Mouse (Mus musculus) CH12.LX (cell line): ENCODE measurements at regions not wholly inside any gene's neighbourhood (a gene's known extent, or its start where the extent isn't known, plus 50 kb on each side); places are given as distances from the start of the nearest gene placed in this dataset.

Experiments
- DNase-seq: peaks from one replicate; pipeline ENCODE4 v3.0.0-alpha.2; 2013; ENCODE audit errors: extremely low read depth
- H3K27ac ChIP-seq: 2 replicates; pipeline ENCODE4 v1.5.1; 2012; ENCODE audit warnings: low read depth, mild to moderate bottlenecking, control low read depth, moderate library complexity; ENCODE audit not compliant: insufficient read depth
- H3K27me3 ChIP-seq: replicated peaks from 2 replicates; pipeline ENCODE3; 2012; ENCODE audit warnings: inconsistent platforms
- H3K36me3 ChIP-seq, 2 experiments: replicated peaks in 1 of 2; 2 replicates each; pipeline versions ENCODE3 to v1.6.1; 2012; ENCODE audit warnings: inconsistent platforms in 1 of 2, low read length in 1 of 2, mild to moderate bottlenecking in 1 of 2, mixed read lengths in 1 of 2, moderate library complexity in 1 of 2; ENCODE audit not compliant: control insufficient read depth in 1 of 2, insufficient read depth in 1 of 2
- H3K4me1 ChIP-seq, 2 experiments: 2 replicates each; pipeline ENCODE4 v1.6.1; 2012; ENCODE audit warnings: inconsistent platforms in 1 of 2, moderate library complexity in 1 of 2; ENCODE audit not compliant: insufficient read depth in 2 of 2, control insufficient read depth in 1 of 2
- H3K4me2 ChIP-seq: 2 replicates; pipeline ENCODE4 v1.6.1; 2012; ENCODE audit warnings: low read depth, mild to moderate bottlenecking, control low read depth; ENCODE audit not compliant: poor library complexity, insufficient read depth, severe bottlenecking
- H3K4me3 ChIP-seq, 3 experiments: fragments of 150-350 bp in 1 of 3; sonication (generic) in 1 of 3; replicated peaks in 1 of 3; 2 replicates each; pipeline versions ENCODE3 to v1.5.1; 2011 to 2012; ENCODE audit warnings: low read depth in 2 of 3, low read length in 2 of 3, mild to moderate bottlenecking in 2 of 3, moderate library complexity in 2 of 3, control low read depth in 1 of 3, improper control_type of control experiment in 1 of 3, inconsistent platforms in 1 of 3, mixed read lengths in 1 of 3; ENCODE audit not compliant: poor library complexity in 1 of 3
- H3K79me2 ChIP-seq: replicated peaks from 2 replicates; pipeline ENCODE4 v1.6.1; 2012; ENCODE audit warnings: mild to moderate bottlenecking, moderate library complexity; ENCODE audit not compliant: control insufficient read depth, poor library complexity, insufficient read depth, severe bottlenecking; ENCODE audit errors: extremely low read depth
- H3K9ac ChIP-seq: 2 replicates; pipeline ENCODE4 v1.6.1; 2012; ENCODE audit warnings: low read depth, mild to moderate bottlenecking, control low read depth, moderate library complexity; ENCODE audit not compliant: insufficient read depth
- H3K9me3 ChIP-seq: replicated peaks from 2 replicates; pipeline ENCODE3; 2012; ENCODE audit warnings: low read length, inconsistent platforms, mixed read lengths
- BHLHE40 ChIP-seq: IDR thresholded peaks from 2 replicates; pipeline ENCODE4 v1.6.1; 2011; ENCODE audit warnings: mild to moderate bottlenecking, low read depth, low read length, improper control_type of control experiment
- CHD1 ChIP-seq: IDR thresholded peaks from 2 replicates; pipeline ENCODE4 v1.6.1; 2012; ENCODE audit warnings: low read depth, low read length, improper control_type of control experiment, inconsistent platforms
- CHD2 ChIP-seq: IDR thresholded peaks from 2 replicates; pipeline ENCODE4 v1.6.1; 2011; ENCODE audit warnings: low read length, improper control_type of control experiment
- E2F4 ChIP-seq: IDR thresholded peaks from 2 replicates; pipeline ENCODE4 v1.6.1; 2011; ENCODE audit warnings: low read depth, low read length, improper control_type of control experiment; ENCODE audit not compliant: insufficient replicate concordance
- ETS1 ChIP-seq: conservative IDR thresholded peaks from 2 replicates; pipeline ENCODE4 v1.6.1; 2012; ENCODE audit warnings: low read depth, mild to moderate bottlenecking, inconsistent platforms, low read length, improper control_type of control experiment, moderate library complexity
- HCFC1 ChIP-seq: IDR thresholded peaks from 2 replicates; pipeline ENCODE4 v1.6.1; 2012; ENCODE audit warnings: low read depth, mild to moderate bottlenecking, inconsistent platforms, low read length, improper control_type of control experiment
- KAT2A ChIP-seq: IDR thresholded peaks from 2 replicates; pipeline ENCODE4 v1.6.1; 2012; ENCODE audit warnings: low read length, improper control_type of control experiment, inconsistent platforms; ENCODE audit not compliant: insufficient replicate concordance
- MAFK ChIP-seq: IDR thresholded peaks from 2 replicates; pipeline ENCODE4 v1.6.1; 2011; ENCODE audit warnings: low read length, improper control_type of control experiment; ENCODE audit not compliant: insufficient replicate concordance
- MAX ChIP-seq: IDR thresholded peaks from 2 replicates; pipeline ENCODE4 v1.6.1; 2011; ENCODE audit warnings: low read length, improper control_type of control experiment
- MYC ChIP-seq: IDR thresholded peaks from 2 replicates; pipeline ENCODE4 v1.6.1; 2011; ENCODE audit warnings: low read depth, mild to moderate bottlenecking, improper control_type of control experiment, low read length
- NRF1 ChIP-seq: IDR thresholded peaks from 2 replicates; pipeline ENCODE4 v1.6.1; 2014; ENCODE audit warnings: low read depth, mild to moderate bottlenecking, inconsistent platforms, low read length, improper control_type of control experiment, moderate library complexity
- POLR2AphosphoS2 ChIP-seq: IDR thresholded peaks from 2 replicates; pipeline ENCODE4 v1.6.1; 2011; ENCODE audit warnings: low read depth, low read length, improper control_type of control experiment
- RAD21 ChIP-seq: IDR thresholded peaks from 2 replicates; pipeline ENCODE4 v1.6.1; 2011; ENCODE audit warnings: low read depth, mild to moderate bottlenecking, low read length, improper control_type of control experiment, moderate library complexity
- RCOR1 ChIP-seq: conservative IDR thresholded peaks from 2 replicates; pipeline ENCODE4 v1.6.1; 2012; ENCODE audit warnings: low read depth, mild to moderate bottlenecking, inconsistent platforms, low read length, improper control_type of control experiment
- SIN3A ChIP-seq: IDR thresholded peaks from 2 replicates; pipeline ENCODE4 v1.6.1; 2012; ENCODE audit warnings: low read length, improper control_type of control experiment, inconsistent platforms
- SMC3 ChIP-seq: IDR thresholded peaks from 2 replicates; pipeline ENCODE4 v1.6.1; 2011; ENCODE audit warnings: low read depth, low read length, improper control_type of control experiment
- USF1 ChIP-seq: IDR thresholded peaks from 2 replicates; pipeline ENCODE4 v1.6.1; 2014; ENCODE audit warnings: low read depth, mild to moderate bottlenecking, inconsistent platforms, low read length, improper control_type of control experiment
- ZC3H11A ChIP-seq: IDR thresholded peaks from 2 replicates; pipeline ENCODE4 v1.6.1; 2012; ENCODE audit warnings: low read depth, mild to moderate bottlenecking, inconsistent platforms, low read length, improper control_type of control experiment
- ZKSCAN1 ChIP-seq: IDR thresholded peaks from 2 replicates; pipeline ENCODE4 v1.6.1; 2012; ENCODE audit warnings: low read depth, inconsistent platforms, low read length, improper control_type of control experiment, borderline replicate concordance
- ZMIZ1 ChIP-seq: IDR thresholded peaks from 2 replicates; pipeline ENCODE4 v1.6.1; 2012; ENCODE audit warnings: low read depth, mild to moderate bottlenecking, inconsistent platforms, low read length, improper control_type of control experiment
- ZNF384 ChIP-seq: IDR thresholded peaks from 2 replicates; pipeline ENCODE4 v1.6.1; 2012; ENCODE audit warnings: low read depth, low read length, improper control_type of control experiment, inconsistent platforms
- dilution Hi-C: fragments of 300-500 bp; cut with MboI; formaldehyde crosslinking; loops from 2 replicates; pipeline ENCODE4 v1.14.3; 2020; ENCODE audit warnings: low sequenced_read_pairs; ENCODE audit not compliant: extremely low pct_unique_long_range_greater_than_20kb, extremely low pct_ligation_motif_present
- in situ Hi-C: fragments of 300-500 bp; cut with MboI; formaldehyde crosslinking; loops from 3 replicates; pipeline ENCODE4 v1.14.3; 2019; ENCODE audit warnings: low sequenced_read_pairs, low pct_ligation_motif_present, low pct_unique_long_range_greater_than_20kb, mixed read lengths

DNA sequence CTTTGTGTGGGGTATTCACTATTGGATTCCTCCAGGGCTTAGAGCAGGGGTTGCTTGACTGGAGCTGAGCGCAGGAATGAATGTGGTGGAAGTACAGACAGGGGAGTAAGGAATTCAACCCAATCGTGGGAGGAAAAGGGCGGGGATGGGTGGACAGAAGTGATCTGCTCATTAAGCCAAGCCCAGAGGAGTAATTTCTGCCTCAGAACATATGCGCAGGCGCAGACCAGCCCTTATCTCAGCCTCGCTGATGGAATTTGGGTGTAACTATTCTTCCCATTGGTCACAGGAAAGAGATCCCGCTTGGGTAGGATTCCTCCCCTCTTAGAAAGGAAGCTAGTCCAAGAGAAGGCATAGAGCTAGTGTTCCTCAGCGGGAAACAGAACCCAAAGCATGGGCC, 158.8 kb downstream of the Efnb1 start:
- H3K79me2 ChIP-seq = no peaks in the 10 kb centered on the region

DNA sequence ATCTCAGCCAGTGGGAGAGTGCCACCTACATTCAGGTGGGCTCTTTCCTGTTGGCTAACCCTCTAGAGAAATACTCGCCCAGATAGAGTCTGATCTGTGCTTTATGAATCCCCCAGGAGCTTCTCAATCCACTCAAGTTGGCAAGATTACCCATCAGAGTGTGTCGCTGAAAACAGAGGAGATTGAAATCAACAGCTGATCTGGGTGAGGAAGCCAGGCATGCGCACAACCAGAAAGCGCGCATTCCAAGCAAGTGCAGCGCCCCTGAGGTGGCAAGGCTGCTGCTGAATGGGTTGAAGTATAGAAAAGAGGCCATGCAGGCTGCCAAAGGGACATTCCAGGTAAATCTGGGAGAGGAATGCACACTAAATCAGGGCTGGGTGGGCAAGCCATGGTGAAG, 158.0 kb downstream of the Efnb1 start:
- H3K4me1 ChIP-seq = no peaks in the 10 kb centered on the region
- no peak overlapping the region for H3K27ac ChIP-seq
- H3K79me2 ChIP-seq = no peaks in the 10 kb centered on the region
- no peaks in the 10 kb centered on the region for H3K36me3 ChIP-seq
- no peak overlapping the region for H3K4me2 ChIP-seq
- no peak for DNase-seq
- no peaks in the 10 kb centered on the region for H3K9me3 ChIP-seq
- TF ChIP-seq CHD1 = no peak
- no peak for TF ChIP-seq POLR2AphosphoS2
- no peak for TF ChIP-seq RAD21
- TF ChIP-seq ZNF384 = no peak
- dilution Hi-C loops (no loop called here), in situ Hi-C loops (no loop called here)
- H3K27me3 ChIP-seq = no peaks in the 10 kb centered on the region
- H3K9ac ChIP-seq = no peak overlapping the region
- no peak overlapping the region for H3K4me3 ChIP-seq

More for the DNA sequence above, 158.8 kb downstream of the Efnb1 start:
- no peaks in the 10 kb centered on the region for H3K27me3 ChIP-seq
- in situ Hi-C loops = no loop called here
- no peaks in the 10 kb centered on the region for H3K9me3 ChIP-seq
- DNase-seq = no peak
- no peak overlapping the region for H3K4me2 ChIP-seq
- H3K36me3 ChIP-seq = no peaks in the 10 kb centered on the region
- dilution Hi-C loops = no loop called here
- no peak overlapping the region for H3K4me3 ChIP-seq
- no peak for TF ChIP-seq POLR2AphosphoS2
- no peak for TF ChIP-seq E2F4
- no peak for TF ChIP-seq USF1
- no peak for TF ChIP-seq ZNF384
- no peak for TF ChIP-seq ZKSCAN1
- TF ChIP-seq ZC3H11A = no peak
- TF ChIP-seq BHLHE40 = no peak
- TF ChIP-seq ETS1 = no peak
- no peak for TF ChIP-seq NRF1
- no peak for TF ChIP-seq MAFK
- TF ChIP-seq CHD2 = no peak
- no peak for TF ChIP-seq RAD21
- no peak for TF ChIP-seq KAT2A
- no peak for TF ChIP-seq ZMIZ1
- no peak for TF ChIP-seq SIN3A
- TF ChIP-seq MAX = no peak
- no peak for TF ChIP-seq SMC3
- no peak for TF ChIP-seq MYC
- no peak for TF ChIP-seq HCFC1
- TF ChIP-seq RCOR1 = no peak
- no peaks in the 10 kb centered on the region for H3K4me1 ChIP-seq
- no peak overlapping the region for H3K27ac ChIP-seq
- H3K9ac ChIP-seq = no peak overlapping the region
